Mouse (Mus musculus) heart, adult 2 months (tissue): ENCODE data around the gene Tbl3. TPM values are rescaled to one million over a fixed set of nuclear protein-coding genes. Genes with fewer than 3 reads are reported as not detected.
"Not testable (repeated sequence)": the region's sequence is repeated elsewhere in the genome, so short reads cannot be mapped to it uniquely, and the experiment has no call there.

ENCODE experiments used
- DNase-seq, 2 experiments: peaks; one replicate each; pipeline ENCODE4 v3.0.0; 2021
- H3K27ac ChIP-seq: fragments of 200-600 bp; 2 replicates; pipeline ENCODE4 v1.8.1; 2022
- H3K27me3 ChIP-seq: fragments of 200-500 bp; 2 replicates; pipeline ENCODE4 v1.6.1; 2012; ENCODE audit warnings: mild to moderate bottlenecking, low read length, inconsistent platforms, mixed read lengths; ENCODE audit not compliant: control insufficient read depth, insufficient read depth
- H3K36me3 ChIP-seq: fragments of 200-500 bp; 2 replicates; pipeline ENCODE4 v1.6.1; 2012; ENCODE audit warnings: low read length, inconsistent platforms; ENCODE audit not compliant: control insufficient read depth, insufficient read depth
- H3K4me1 ChIP-seq: fragments of 200-500 bp; 2 replicates; pipeline ENCODE4 v1.6.1; 2011; ENCODE audit warnings: low read length; ENCODE audit not compliant: control insufficient read depth, insufficient read depth
- H3K4me3 ChIP-seq: fragments of 200-600 bp; 2 replicates; pipeline ENCODE4 v1.8.1; 2022
- H3K79me2 ChIP-seq: fragments of 200-500 bp; replicated peaks from 2 replicates; pipeline ENCODE4 v1.6.1; 2012; ENCODE audit warnings: mild to moderate bottlenecking, inconsistent platforms, low read length, moderate library complexity, mixed read lengths; ENCODE audit not compliant: control insufficient read depth, insufficient read depth
- H3K9ac ChIP-seq: fragments of 200-500 bp; 2 replicates; pipeline ENCODE4 v1.6.1; 2012; ENCODE audit warnings: low read depth, mild to moderate bottlenecking, control low read depth, inconsistent platforms, low read length, mixed read lengths
- CTCF ChIP-seq: fragments of 200-600 bp; IDR thresholded peaks from 2 replicates; pipeline ENCODE4 v1.8.1; 2022; ENCODE audit warnings: antibody characterized with exemption, mild to moderate bottlenecking, moderate library complexity
- EP300 ChIP-seq: fragments of 200-500 bp; IDR thresholded peaks from 2 replicates; pipeline ENCODE4 v1.6.1; 2011; ENCODE audit warnings: low read depth, low read length, control low read depth; ENCODE audit not compliant: insufficient read depth
- POLR2A ChIP-seq: fragments of 200-500 bp; IDR thresholded peaks from 2 replicates; pipeline ENCODE4 v1.6.1; 2011; ENCODE audit warnings: mild to moderate bottlenecking, low read depth, low read length, control low read depth; ENCODE audit not compliant: insufficient read depth
- WGBS: fragments of 180-500 bp; shearing (Covaris S2); methylation state at CpG from one replicate; pipeline ENCODE4 v1.1.7; 2018; 5-methylcytosine and 5-hydroxymethylcytosine counted together
- intact Hi-C: fragments of 180-260 bp; cut with DNase I; formaldehyde crosslinking; loops from one replicate; pipeline ENCODE4 v1.15.1; 2025
- polyA plus RNA-seq: library from polyadenylated mRNA; depleted of rRNA; stranded (reverse); fragments of >200 nt; gene quantifications from 2 replicates; pipeline ENCODE4 v1.2.3, GENCODE M21; 2012
- total RNA-seq, 2 experiments: library from RNA; stranded (reverse); gene quantifications; 2 replicates each; pipeline ENCODE4 v1.2.3; 2021

The Tbl3 gene
- total and polyA plus RNA-seq, 3 experiments = 17.4 to 34.2 (median 19.4) TPM

- TF ChIP-seq EP300 (no peak), POLR2A (no peak), CTCF (no peak)
- H3K79me2 ChIP-seq = peaks cover 1% of the 10 kb centered on the region
- no peak overlapping the region for H3K9ac ChIP-seq
- H3K27me3 ChIP-seq = no peaks in the 10 kb centered on the region
- DNase-seq = peak; percentile 64 to 69
- H3K36me3 ChIP-seq = no peaks in the 10 kb centered on the region
- intact Hi-C loops = no loop called here
- no peak overlapping the region for H3K4me3 ChIP-seq
- WGBS = 16% methylated on average over 5 of the region's 5 CpGs
- no peak overlapping the region; the same call in 1 of the 2 replicates for H3K27ac ChIP-seq
- peaks cover 16% of the 10 kb centered on the region for H3K4me1 ChIP-seq
Observed at GRCm38 (mm10) chr17:24672141-24672540, 35.3 kb downstream of the Tbl3 start.

- intact Hi-C loops = no loop called here
- Histone ChIP-seq H3K27me3 (no peaks in the 10 kb centered on the region), H3K79me2 (peaks cover 1% of the 10 kb centered on the region), H3K9ac (0 out of 2 replicates have a peak overlapping the region, but pooled peaks have one; percentile 10), H3K4me3 (no peak overlapping the region), H3K27ac (no peak overlapping the region; the same call in 1 of the 2 replicates), H3K36me3 (no peaks in the 10 kb centered on the region), H3K4me1 (peaks cover 16% of the 10 kb centered on the region)
- no peak for DNase-seq
- no peak for TF ChIP-seq POLR2A
- no peak for TF ChIP-seq EP300
- TF ChIP-seq CTCF = no peak
- 65% methylated on average over 5 of the region's 5 CpGs for WGBS
Observed at GRCm38 (mm10) chr17:24671346-24671745, 36.1 kb downstream of the Tbl3 start.

GRCm38 (mm10) chr17:24670246-24670844 is 37.1 kb downstream of the Tbl3 start:
- DNase-seq = no peak
- Histone ChIP-seq H3K27ac (peak overlapping the region; percentile 94), H3K27me3 (no peaks in the 10 kb centered on the region), H3K4me3 (peak overlapping the region; percentile 91), H3K79me2 (peaks cover 1% of the 10 kb centered on the region), H3K4me1 (peaks cover 14% of the 10 kb centered on the region), H3K36me3 (no peaks in the 10 kb centered on the region), H3K9ac (peak overlapping the region; percentile 96)
- WGBS = 3% methylated on average over 8 of the region's 8 CpGs
- no peak for TF ChIP-seq EP300
- no peak for TF ChIP-seq CTCF
- intact Hi-C loops = no loop called here

- peak; percentile 58 for TF ChIP-seq CTCF
- peak; percentile 88 for TF ChIP-seq POLR2A
- peak; percentile 53; the same call in 1 of the 2 replicates for TF ChIP-seq EP300
- WGBS = 1% methylated on average over 76 of the region's 80 CpGs
- Histone ChIP-seq H3K9ac (peak within 1 kb of the TSS; percentile 96), H3K27me3 (no peaks in the 10 kb centered on the region), H3K36me3 (no peaks in the 10 kb centered on the region), H3K4me3 (peak within 1 kb of the TSS; percentile 91), H3K4me1 (peaks cover 14% of the 10 kb centered on the region), H3K79me2 (peaks cover 1% of the 10 kb centered on the region), H3K27ac (peak within 1 kb of the TSS; percentile 94)
- DNase-seq = peak; percentile 97 to 98
- intact Hi-C loops = loop anchor here (2.0 to 5.0 kb wide), 2 partner anchors 37 to 192 kb away; partner anchors contain the start of genes Mlst8 and Tbl3
Observed at GRCm38 (mm10) chr17:24669545-24670245, 37.8 kb downstream of the Tbl3 start, which contains the start of gene Zfp598. Zfp598 (plus strand) TSS chr17:24669687.

GRCm38 (mm10) chr17:24669214-24669544 is 38.3 kb downstream of the Tbl3 start:
- not testable (repeated sequence) for H3K79me2 ChIP-seq, H3K27me3 ChIP-seq, H3K36me3 ChIP-seq, DNase-seq
- Histone ChIP-seq H3K9ac (peak overlapping the region; percentile 60), H3K4me3 (peak overlapping the region; percentile 60), H3K4me1 (peaks cover 13% of the 10 kb centered on the region), H3K27ac (peak overlapping the region; percentile 82)
- intact Hi-C loops = loop anchor here (2.0 to 5.0 kb wide), 2 partner anchors 38 to 192 kb away; partner anchors contain the start of genes Mlst8 and Tbl3
- WGBS = 6% methylated on average over 15 of the region's 15 CpGs

GRCm38 (mm10) chr17:24667416-24667815 is 40.0 kb downstream of the Tbl3 start:
- Histone ChIP-seq H3K79me2 (no peaks in the 10 kb centered on the region; the same call in 1 of the 2 replicates), H3K36me3 (no peaks in the 10 kb centered on the region), H3K9ac (no peak overlapping the region), H3K4me1 (peaks cover 13% of the 10 kb centered on the region), H3K4me3 (no peak overlapping the region), H3K27me3 (no peaks in the 10 kb centered on the region), H3K27ac (no peak overlapping the region)
- DNase-seq = peak; percentile 51 to 63
- TF ChIP-seq CTCF (peak; percentile 82), EP300 (0 out of 2 replicates have a peak, but pooled peaks have one; percentile 55), POLR2A (no peak)
- 16% methylated on average over 6 of the region's 6 CpGs for WGBS
- intact Hi-C loops = loop anchor here (5.0 kb wide), 1 partner anchor 190 kb away; the partner anchor contains the start of gene Mlst8

- not testable (repeated sequence) for H3K9ac ChIP-seq, H3K27me3 ChIP-seq, DNase-seq, H3K4me1 ChIP-seq, H3K79me2 ChIP-seq, H3K4me3 ChIP-seq, H3K27ac ChIP-seq, H3K36me3 ChIP-seq
- intact Hi-C loops = loop anchor here (5.0 kb wide), 1 partner anchor 190 kb away; the partner anchor contains the start of gene Mlst8
- whole genome bisulfite sequencing = 53% methylated on average over 7 of the region's 7 CpGs
Observed at GRCm38 (mm10) chr17:24667011-24667410, 40.4 kb downstream of the Tbl3 start.
